Mouse (Mus musculus) cerebellum, adult 2 months (tissue): ENCODE results near the gene Mmrn2.

Experiments
- CTCF ChIP-seq: fragments of 200-500 bp; IDR thresholded peaks from 2 replicates; pipeline ENCODE4 v1.5.1; 2011; ENCODE audit warnings: low read depth, mild to moderate bottlenecking, control low read depth, low read length, moderate library complexity, borderline replicate concordance; ENCODE audit not compliant: insufficient read depth
- POLR2A ChIP-seq: fragments of 200-500 bp; IDR thresholded peaks from 2 replicates; pipeline ENCODE4 v1.6.1; 2011; ENCODE audit warnings: low read length, control low read depth, borderline replicate concordance; ENCODE audit not compliant: insufficient read depth

GRCm38 (mm10) chr14:34378560-34379331 lies 3.5 kb downstream of the Mmrn2 start:
- no peak for TF ChIP-seq CTCF
- no peak for TF ChIP-seq POLR2A
